Mouse (Mus musculus) frontal cortex, adult (tissue): ENCODE results near the gene H6pd.

Experiments
- ATAC-seq: cut with Nextera tagmentation; 2 replicates; pipeline ENCODE4 v1.9.2; 2017; ENCODE audit warnings: mild to moderate bottlenecking, moderate library complexity, mixed read lengths; ENCODE audit not compliant: low TSS enrichment

Gene H6pd

DNA sequence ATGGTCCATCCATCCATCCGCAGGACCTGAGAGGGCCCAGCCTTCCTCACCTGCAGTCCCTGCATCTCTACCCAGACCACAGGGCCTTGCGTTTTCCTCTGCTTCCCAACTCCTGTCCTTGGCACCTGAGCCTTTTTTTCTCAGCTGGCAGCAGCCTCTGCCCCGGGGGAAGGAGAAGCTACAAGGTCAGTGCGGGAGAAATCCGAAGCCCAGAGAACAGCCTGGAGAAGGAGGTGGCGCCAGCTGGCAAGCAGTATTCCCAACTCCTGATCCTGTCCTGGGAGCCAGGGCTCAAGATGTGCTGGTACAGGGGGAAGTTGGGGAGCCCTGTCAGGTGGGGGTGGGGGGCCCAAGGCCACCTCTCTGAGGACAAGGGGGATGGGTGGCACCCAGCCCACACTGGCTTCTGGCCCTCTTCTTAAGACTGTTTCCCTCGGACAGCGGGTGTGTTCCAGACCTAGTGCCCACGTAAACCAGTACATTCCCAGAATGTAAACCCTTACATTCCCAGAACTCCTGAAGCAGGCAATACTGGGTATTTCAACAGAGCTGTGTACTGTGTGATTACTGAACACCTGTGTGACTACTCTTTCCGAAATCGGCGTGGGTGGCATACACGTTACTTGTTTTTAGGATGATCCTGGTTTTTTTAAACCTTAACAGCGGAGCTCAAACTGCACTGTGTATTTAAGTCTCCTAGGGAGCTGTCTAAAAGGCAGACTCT is 9.9 kb downstream of the H6pd start:
- peak; percentile 41; the same call in 1 of the 2 replicates for ATAC-seq

DNA sequence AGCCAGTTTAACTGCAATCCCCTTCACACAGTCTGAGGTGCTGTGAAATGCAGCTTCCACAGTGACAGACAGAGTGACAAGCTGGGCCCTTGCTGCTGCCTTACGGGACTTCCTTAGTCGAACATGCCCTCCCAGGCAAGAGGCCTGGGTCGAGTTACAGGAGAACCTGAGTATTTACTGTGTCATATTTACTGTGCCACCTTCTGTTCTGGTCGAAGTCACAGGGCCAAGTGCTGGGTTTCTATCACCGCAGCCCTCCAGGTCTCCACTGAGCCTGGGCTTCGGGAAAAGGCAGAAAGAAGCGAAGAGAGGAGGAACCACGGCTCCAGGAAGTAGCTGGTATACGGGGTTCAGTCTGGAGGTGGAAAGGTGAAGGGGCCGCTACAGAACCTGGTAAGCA is 10.8 kb downstream of the H6pd start:
- ATAC-seq, result no peak

DNA sequence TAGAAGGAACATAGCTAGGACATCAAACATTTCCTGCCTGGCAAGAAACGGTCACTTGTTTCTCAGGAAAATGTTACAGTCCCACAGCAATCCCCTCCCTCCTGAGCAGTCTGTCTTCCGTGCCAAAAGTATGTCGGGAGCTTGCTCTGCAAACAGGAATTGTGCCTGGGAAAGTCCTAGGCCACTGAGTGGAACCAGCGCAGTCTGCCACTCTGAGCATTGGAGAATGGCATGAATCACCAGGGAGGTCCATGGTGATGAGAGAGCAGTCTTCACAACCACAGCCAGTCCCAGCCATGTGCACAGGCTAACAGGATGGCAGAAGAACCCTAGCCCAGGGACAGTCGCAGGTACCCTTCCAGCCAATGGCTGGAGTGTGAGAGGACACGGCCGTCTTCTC is 12.4 kb downstream of the H6pd start:
- ATAC-seq, result no peak

DNA sequence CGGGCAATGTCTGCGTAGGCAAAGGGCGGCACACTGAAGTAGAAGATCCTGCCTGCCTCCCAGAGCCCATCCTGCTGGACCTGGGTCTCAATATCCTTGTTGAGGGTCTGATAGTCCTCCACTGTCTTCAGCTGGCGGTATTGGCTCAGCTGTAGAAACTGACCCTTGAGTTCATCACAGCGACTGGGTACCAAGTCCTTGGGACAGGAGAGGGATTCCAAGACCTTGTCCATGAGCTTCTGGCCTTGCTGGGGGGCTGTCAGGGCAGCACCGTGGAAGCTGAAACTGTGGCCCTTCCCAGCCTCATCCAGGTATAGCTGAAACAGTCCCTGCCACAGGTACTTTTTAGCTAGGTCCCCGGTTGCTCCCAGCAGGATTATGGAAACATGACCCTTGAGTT is 12.9 kb downstream of the H6pd start:
- ATAC-seq, result no peak

DNA sequence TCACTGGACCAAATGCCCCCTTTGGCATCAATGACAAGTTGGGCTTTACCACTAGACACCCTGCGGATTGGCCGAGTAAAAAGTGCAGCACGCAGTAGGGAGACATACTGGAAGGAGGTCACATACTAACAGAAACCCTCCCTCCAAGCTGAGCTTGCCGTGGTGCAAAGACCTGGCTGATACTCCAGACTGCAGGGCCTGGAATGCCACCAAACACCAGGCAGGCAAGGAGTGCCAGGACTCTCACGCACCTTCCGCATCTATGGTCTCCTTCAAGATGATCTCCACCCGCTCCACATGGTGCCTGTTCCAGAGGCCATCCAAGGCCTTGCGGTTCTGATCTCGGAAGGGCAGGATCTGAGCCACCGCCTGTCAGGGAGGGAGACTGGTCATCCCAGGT is 14.6 kb downstream of the H6pd start:
- ATAC-seq, result no peak

DNA sequence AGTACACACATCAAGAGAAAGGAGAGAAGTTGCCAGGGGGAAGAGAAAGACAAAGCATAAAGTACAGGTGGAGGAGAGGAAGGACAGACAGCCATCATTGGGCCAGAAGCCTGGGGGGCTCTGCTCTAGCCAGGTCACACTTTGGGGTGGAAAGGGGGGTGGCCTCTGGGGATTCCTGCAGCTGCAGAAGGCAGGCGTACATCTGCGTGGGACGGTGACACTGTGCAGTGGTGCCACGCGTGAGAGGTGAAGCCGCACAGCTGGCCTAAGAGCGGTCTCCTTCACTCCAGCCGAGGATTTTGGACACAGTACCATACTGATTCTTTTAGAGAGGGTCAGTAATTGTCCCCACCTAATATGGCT is 16.2 kb downstream of the H6pd start:
- no peak for ATAC-seq

DNA sequence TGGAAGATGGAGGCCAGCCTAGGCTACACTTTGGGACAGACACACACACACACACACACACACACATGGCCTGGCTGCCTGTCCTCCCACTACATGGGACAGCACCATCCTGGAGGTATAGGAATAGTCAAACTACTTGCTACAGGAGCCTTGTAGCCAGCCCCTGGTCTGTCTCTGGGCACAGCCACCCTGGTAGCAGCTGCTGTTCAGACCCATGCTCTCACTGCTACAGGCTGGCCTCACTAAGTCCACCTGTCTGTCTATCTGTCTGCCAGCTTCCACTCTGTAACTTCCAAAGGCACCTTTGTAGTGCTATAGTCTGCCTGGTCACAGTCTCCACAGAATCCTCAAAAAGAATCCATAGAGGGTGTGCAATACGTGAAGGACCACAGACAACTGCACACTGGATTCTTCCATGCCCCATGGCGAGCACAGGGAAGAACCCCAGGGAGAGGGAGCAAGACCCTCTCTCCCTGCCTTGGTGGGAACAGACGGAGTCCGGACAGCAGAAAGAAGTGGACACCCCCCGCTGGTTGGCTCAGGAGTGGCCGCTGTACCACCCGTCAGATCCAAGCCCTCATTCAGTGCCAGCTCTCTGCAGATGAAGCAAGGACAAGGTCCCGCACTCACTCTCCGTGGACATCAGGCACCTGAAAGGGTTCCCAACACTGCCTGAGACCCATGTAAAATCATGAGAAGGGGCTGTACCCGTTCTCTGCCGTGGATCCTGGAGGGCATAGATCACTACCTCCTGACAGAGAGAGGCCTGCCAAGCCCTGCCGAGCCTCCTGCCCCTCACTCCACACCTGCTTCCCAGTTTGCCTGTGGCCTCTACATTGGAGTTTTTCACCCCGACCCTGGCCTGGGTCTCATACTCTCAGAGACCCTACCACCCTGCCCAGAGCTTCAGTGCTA is 16.8 kb downstream of the H6pd start:
- no peak for ATAC-seq

DNA sequence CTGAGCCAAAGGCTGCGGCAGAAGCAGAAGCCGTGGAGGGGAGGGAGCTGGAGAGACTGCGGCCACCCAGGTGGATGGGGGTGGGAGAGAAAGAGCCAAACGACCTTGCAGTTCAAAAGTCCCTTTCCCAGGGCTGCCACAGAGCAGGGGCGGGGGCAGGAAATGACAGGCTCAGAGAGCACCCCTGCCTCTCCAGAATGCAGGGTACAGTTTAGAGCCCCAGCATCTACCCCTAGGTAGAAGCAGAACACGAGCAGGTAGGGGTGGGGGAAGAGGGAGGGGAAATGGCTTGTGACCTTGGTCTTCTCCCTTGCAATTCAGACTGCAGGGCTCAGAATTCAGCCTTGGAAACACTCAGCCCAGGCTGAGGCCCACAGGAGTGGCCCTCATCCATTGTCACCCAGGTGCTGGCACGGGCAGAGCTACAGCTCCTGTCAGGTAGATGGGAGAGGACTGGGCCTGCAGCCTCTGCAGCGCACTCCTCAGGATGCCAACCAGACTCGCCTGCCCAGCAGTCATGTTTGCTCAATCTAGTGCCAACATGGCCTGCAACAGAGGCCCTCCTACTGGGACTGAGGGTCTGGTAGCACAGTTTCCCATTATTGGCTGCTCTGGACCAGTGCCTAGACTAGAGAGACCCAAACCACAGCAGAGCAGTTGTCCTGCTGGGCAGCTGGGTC is 17.7 kb downstream of the H6pd start:
- ATAC-seq, result no peak

DNA sequence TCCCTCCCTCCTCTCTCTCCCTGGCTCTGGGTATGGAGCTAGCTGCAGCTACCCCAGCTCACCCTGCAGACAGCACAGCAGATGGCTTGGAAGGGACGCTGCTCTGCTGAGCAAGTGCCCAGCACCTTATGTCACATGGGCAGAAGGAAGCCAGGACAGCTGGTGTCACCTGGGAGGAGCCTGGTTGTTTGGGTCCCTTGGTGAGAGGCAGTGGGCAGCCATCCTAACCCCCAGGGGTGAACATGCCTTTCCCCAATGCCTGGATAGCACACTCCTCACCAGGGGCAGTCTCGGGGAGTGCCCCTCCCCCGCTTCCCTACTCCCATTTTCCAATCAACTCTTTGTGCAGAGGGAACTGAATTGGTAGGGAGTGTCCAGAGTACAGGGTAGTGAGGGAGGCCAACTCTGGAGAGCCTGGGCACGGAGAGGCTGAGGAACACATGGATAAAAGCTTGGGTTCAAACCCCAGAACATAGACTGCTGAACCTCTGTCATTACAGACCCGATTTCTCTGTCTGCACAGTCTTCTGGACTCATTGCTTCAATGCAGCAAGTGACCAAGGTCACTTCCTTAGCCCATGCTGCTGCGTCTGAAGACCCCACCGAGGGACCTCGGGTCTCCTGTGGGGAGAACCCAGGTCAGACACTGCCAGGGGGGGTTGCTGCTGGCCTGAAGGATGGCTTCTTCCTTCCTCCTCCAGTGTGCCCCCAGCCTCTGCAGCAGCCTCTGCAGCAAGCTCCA is 18.4 kb downstream of the H6pd start:
- peak; percentile 75 for ATAC-seq

DNA sequence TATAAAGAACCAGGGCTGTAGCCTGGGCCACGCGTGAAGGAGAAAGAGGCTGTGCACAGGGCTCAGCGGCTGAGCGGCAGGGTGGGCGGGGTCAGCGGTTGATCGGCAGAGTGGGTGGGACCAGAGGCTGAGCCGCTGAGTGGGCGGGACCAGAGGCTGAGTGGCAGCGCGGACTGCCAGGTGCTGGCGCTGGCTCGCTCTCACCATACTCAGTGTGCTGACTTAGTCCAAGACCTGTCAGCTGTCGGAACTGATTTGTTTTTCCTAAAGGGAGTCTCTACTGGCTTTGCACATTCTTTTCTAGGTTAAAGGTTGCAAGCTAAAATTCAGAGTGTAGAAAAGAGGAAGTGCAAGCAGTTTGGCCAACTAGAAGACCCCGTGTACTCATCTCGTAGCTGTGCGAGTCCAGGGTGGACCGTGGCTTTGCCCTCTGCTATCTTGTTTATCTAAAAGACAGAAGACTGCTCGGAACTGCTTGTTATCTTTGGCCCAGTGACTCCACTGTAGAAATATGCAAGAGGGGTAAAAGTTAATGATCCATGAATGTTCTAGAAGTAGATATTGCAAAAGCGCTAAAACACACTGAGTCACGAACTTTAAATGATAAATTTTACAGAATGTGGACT is 19.8 kb downstream of the H6pd start:
- peak; percentile 80 for ATAC-seq

DNA sequence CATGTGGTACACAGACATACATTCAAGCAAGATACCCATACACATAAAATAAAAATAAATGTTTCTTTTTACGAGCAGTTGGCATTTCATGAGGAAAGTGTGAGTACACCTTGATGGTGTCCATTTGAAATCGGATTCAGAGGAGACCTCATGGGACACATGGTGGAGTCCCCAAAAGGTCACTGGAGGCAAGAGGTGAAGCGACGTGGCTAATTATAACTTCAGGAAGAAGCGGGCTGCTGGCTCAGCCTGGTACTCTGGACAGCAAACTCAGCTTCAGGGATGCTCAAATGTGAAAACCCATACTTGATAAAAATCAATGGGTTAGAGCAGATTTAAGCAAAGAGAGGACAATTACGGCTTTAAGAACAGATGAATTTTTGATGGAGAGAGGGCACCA is 20.5 kb downstream of the H6pd start:
- no peak for ATAC-seq

DNA sequence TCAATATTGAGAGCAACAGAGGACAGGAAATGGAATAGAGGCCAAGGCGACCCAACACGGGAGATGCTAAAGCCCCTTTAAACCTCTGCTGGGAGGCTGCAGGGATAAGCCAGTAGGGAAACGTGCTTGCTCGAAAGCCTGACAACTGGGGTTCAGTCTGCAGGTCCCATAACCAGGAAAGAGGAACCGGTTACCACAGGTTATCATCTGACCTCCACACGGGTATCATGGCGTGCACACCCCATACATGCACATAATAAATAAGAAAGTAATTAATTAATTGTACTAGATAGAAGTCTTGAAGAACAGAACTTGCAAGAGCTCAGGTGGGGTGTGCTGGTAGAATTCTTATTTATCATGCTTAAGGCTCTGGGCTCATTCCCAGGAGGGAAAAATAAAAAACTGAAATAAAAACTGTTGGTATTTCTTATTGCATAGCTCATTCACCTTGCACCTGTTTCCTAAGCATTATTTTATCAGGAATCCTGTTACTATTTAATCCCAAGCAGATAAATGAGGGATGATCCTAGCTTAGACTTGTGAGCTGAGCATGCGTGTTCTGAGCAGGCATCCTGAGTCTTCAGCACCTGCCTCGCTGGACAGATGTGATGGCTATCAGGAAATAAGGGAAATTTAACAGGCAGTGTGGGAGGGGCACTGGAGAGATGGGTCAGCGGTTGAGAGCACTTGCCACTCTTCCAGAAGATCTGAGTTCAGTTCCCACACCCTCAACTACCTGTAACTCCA is 22.0 kb downstream of the H6pd start:
- ATAC-seq, result no peak

DNA sequence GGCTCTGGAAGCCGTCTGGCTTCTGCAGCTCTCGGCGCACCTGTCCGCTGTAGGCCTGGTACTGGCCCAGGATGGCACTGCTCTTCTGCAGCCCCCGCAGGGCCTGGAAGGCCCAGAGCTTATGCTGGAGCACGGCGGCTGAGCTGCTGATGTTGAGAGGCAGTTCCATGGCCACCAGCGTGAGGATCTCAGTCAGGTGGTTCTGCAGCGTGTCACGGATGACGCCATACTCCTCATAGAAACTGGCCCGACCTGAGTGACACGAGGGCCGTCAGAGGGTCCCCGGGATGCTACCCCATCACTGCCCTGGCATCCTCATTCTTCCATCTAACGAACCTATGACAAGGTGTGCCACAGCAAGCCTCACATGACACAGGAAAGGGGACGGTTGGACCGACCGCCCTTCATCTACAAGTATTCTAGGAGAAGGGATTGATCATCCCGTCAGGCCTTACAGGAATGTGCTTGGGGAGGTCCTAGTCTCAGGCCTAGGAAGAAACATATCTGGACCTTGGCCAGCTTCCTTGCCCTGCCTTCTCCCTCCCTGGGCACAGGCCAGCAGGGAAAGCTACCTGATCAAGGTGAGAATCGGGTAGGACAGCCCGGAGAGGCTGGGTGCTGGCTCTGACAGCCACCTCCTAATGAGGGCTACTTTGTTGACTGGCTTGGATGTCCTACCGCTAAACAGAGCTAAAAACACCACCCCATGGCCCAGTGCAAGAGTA is 24.7 kb downstream of the H6pd start:
- no peak for ATAC-seq

DNA sequence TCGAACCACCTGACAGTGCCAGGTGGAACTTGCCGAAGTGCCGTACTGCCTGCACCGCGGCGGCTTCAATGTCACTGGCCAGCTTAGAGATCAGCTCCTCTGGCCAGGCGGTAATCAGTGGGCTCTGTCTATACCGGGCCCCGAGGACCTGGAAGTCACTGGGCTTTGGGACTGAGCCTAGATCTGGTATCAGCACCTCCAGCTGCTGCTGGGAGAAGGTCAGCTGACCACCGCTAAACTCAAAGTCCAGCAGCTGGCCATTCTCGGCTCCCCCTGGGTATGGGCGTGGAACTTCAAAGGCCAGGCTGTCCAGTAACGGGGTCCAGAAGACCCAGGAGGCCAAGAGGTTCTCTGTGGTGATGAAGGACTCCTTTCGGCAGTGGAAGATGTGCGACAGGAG is 26.7 kb downstream of the H6pd start:
- ATAC-seq, result no peak

DNA sequence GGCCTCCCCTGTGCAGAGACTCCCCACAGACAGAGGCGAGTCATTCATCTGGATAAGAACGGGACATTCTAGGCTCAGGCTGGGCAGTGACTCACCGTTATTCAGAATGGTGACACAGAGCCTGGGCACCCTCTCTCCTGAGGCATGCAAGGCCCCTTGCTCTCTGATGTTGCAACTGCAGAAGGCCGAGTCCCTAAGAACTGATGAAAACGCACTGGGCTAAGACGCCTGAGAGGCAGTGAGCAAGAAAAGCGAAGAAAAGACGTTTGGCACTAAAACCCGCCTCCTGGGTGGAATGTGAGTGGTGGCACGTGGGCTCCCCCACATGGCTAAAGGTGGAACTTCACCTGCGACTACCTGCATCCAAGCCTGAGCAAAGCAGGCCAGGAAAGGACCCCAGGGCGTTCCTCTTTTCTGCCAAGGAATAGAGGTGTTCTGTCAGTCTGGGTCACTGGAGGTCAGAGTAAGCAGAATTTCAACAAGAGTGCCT is 29.0 kb downstream of the H6pd start:
- peak; percentile 71 for ATAC-seq

DNA sequence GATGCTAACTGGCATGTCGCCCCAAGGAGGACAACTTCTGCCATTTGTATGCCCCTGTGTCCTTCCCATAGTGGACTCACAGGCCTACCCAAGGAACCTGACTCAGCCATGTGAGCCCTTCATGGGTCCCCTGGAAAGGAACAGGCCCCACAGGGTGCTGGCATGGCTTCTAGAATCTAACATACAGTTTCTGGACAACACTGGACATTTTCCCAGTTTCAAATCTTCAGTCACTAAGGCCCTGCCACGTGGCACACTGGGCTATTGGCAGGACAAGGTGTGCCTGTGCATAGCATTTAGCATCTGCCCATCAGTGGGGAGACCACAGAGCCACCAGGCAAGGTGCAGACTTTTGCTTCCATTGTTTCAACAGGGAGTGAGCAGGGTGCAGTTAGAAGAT is 30.0 kb downstream of the H6pd start:
- ATAC-seq, result no peak

DNA sequence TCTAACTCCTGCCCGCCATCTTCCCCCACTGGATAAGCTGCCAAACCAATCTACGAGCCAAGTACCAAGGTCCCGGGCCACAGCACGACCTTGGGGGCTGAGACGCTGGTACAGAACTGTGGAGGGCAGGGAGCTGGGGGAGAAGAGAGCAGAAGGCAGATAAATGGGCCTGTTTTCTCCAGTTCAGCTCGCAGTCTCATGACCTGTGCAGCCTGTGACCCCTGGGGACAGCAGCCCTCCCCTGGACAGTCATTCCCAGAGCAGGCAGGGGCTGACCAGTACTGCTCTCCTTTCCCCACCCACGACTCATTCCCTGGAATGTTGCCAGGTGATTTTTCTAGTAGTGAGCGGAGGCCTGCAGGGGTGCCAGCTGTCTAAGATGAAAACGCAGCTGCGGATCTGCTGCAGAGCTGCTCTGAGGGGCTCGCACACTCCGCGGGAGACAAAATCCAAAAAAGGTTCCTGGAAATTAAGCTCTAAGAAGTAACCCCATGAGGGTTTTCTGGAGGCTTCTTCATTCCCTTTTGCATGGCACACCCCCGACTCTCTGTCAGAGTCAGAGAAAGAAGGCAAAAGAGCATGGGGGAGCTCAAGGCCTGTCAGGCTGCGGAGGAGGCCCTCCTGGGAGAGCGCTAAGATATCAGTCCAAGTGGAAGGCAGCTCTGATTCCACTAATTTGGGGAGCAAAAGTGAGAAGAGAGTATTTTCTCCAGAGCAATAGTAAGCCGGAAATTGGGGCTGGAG is 30.9 kb downstream of the H6pd start:
- 0 out of 2 replicates have a peak, but pooled peaks have one; percentile 15 for ATAC-seq

DNA sequence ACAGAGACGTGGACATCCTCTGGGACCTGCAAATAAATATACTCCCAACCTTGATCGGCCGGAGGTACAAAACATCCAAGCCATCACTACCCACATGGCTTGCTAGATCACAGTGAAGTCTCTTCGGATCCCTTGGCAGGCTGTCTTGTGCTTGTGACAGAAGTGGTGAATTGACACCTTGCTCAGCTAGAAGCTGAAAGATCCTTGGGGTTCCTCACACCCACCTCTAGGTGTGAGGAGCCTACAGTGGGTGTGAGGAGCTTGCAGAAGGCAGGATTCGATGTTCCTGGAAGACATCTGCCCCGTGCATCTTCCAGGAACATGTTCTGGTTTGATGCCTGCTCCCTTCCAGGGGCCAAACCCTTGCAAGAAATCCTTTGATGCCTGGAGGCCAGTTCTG is 31.6 kb downstream of the H6pd start:
- ATAC-seq, result peak; percentile 64

DNA sequence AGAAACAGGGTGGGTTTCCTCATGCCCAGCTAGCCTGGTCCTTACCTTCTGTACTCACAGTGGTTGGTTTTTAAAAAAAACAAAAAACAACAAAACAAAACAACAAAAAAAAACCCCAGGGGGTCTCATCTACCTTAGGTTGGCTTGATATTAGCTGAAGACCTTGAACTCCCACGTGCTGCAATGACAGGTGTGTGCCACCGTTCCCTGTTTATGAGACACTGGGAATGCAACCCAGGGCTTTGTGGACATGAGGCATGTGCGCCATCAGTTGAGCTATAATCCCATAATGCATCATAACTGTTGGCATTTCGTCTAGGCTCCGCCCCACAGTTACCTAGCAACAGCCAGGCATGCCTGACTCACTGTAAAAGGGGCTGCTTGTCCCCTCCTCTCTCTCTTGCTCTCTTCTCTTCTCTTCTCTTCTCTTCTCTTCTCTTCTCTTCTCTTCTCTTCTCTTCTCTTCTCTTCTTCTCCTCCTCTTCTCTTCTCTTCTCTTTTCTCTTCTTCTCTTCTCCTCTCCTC is 33.0 kb downstream of the H6pd start:
- no peak for ATAC-seq
